Mouse (Mus musculus): ENCODE measurements at regions not wholly inside any gene's neighbourhood (a gene's known extent, or its start where the extent isn't known, plus 50 kb on each side); places are given as distances from the start of the nearest gene placed in this dataset.
"Not testable (repeated sequence)": the region's sequence is repeated elsewhere in the genome, so short reads cannot be mapped to it uniquely, and the experiment has no call there.

DNA sequence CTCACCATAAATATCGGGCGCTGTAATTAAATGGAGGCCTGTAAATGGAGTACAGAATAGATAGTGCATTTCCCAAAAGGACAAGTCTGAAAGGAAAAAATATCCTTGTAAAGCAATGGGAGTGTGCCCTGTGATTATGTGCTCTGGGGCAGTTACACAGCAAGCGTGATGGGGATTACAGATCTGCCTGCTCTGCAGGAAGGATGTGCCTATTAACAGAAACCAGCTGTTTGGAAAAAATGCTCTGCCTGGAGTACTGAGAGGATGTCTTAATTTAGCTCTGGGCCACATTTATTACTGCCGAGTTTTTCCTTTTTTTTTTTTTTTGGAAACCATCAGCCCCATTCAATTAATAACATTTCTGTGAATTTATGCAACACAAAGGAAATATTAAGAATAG, 344.9 kb upstream of the Tpk1 start:
- peak in 1 of 2 experiments; percentile 12 for DNase-seq (ENCODE audit: extremely low spot score in 1 of 2, low spot score in 1 of 2)

DNA sequence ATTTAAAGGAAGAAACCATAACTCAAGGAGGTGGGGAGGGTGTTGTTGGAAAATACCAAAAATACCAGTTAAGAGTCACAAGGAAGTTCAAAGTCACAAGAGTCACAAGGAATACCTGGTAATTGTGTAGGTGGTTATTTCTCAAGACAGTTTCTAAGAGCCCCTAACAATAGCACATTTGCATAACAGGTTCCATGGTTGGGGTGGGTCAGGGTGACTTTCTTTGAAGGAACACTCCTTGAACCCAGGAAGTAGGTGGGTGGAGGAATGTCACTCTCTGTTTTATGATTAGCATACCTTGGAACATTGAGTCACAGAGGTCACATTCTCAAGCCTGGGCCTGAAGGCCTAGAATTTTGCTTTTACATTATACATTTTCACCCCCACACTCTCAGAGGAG, 341.1 kb upstream of the Tpk1 start:
- DNase-seq (ENCODE audit: extremely low spot score in 1 of 2, low spot score in 1 of 2), result not testable (repeated sequence)

All from frontal cortex, adult 2 months (tissue).